Mouse (Mus musculus): Measurements from ENCODE around the gene Tsr1.
A peak's percentile ranks its signal among the peaks of the same experiment; 100 is the strongest.

Tsr1 gene

GRCm38 (mm10) chr11:74896901-74897677, 782 bp upstream of the Tsr1 start, which contains the start of gene Sgsm2:
Gene Sgsm2 (minus strand): TSS chr11:74897060.
- DNase-seq (ENCODE audit: low spot score in 2 of 2): peak; percentile 43 to 48

- DNase-seq (ENCODE audit: low spot score in 2 of 2): no peak
These were observed 601 bp downstream of the Tsr1 start for GRCm38 (mm10) chr11:74898517-74898827.

GRCm38 (mm10) chr11:74901555-74901954, 3.7 kb downstream of the Tsr1 start:
- DNase-seq (ENCODE audit: low spot score in 2 of 2): no peak

GRCm38 (mm10) chr11:74902416-74902815, 4.5 kb downstream of the Tsr1 start:
- DNase-seq (ENCODE audit: low spot score in 2 of 2): no peak

GRCm38 (mm10) chr11:74907850-74908249, 10.0 kb downstream of the Tsr1 start:
- DNase-seq (ENCODE audit: low spot score in 2 of 2): no peak

GRCm38 (mm10) chr11:74908618-74909399, 10.9 kb downstream of the Tsr1 start:
- DNase-seq (ENCODE audit: low spot score in 2 of 2): no peak

GRCm38 (mm10) chr11:74909978-74910377, 12.1 kb downstream of the Tsr1 start:
- DNase-seq (ENCODE audit: low spot score in 2 of 2): no peak

GRCm38 (mm10) chr11:74912492-74912891, 14.6 kb downstream of the Tsr1 start:
- DNase-seq (ENCODE audit: low spot score in 2 of 2): no peak

- DNase-seq (ENCODE audit: low spot score in 2 of 2): no peak
These were observed 21.4 kb downstream of the Tsr1 start for GRCm38 (mm10) chr11:74919249-74919648.

GRCm38 (mm10) chr11:74924149-74924548, 26.3 kb downstream of the Tsr1 start:
- DNase-seq (ENCODE audit: low spot score in 2 of 2): no peak

GRCm38 (mm10) chr11:74925577-74926387, 27.9 kb downstream of the Tsr1 start, which contains the start of the genes Smg6 and Srr:
Gene Smg6 (plus strand): TSS chr11:74925823.
Gene Srr (minus strand): TSS chr11:74925948.
- peak; percentile 92 to 93 for DNase-seq (ENCODE audit: low spot score in 2 of 2)

- peak; percentile 57 to 65 for DNase-seq (ENCODE audit: low spot score in 2 of 2)
These were observed 28.6 kb downstream of the Tsr1 start for GRCm38 (mm10) chr11:74926388-74927005.

- no peak for DNase-seq (ENCODE audit: low spot score in 2 of 2)
These were observed 29.4 kb downstream of the Tsr1 start for GRCm38 (mm10) chr11:74927236-74927725.

GRCm38 (mm10) chr11:74929111-74929510, 31.2 kb downstream of the Tsr1 start:
- no peak for DNase-seq (ENCODE audit: low spot score in 2 of 2)

- DNase-seq (ENCODE audit: low spot score in 2 of 2): no peak
These were observed 32.5 kb downstream of the Tsr1 start for GRCm38 (mm10) chr11:74930391-74930790.

- DNase-seq (ENCODE audit: low spot score in 2 of 2): peak in 1 of 2 experiments; percentile 48
These were observed 48.5 kb downstream of the Tsr1 start for GRCm38 (mm10) chr11:74946348-74946747.

- no peak for DNase-seq (ENCODE audit: low spot score in 2 of 2)
These were observed 57.0 kb downstream of the Tsr1 start for GRCm38 (mm10) chr11:74954901-74955300.

- DNase-seq (ENCODE audit: low spot score in 2 of 2): no peak
These were observed 58.1 kb downstream of the Tsr1 start for GRCm38 (mm10) chr11:74956006-74956405.

GRCm38 (mm10) chr11:74957600-74957999, 59.7 kb downstream of the Tsr1 start:
- DNase-seq (ENCODE audit: low spot score in 2 of 2): no peak

All from heart, adult 9 months (tissue).